Mouse (Mus musculus): ENCODE measurements at regions not wholly inside any gene's neighbourhood (a gene's known extent, or its start where the extent isn't known, plus 50 kb on each side); places are given as distances from the start of the nearest gene placed in this dataset.

GRCm38 (mm10) chr12:35287974-35288373 lies 241.0 kb downstream of the Snx13 start:
- TF ChIP-seq GATA4 (IDR thresholded peaks at IDR 0.05; ENCODE audit: insufficient replicate concordance, low read length): no peak

GRCm38 (mm10) chr12:35287570-35287969 lies 240.6 kb downstream of the Snx13 start:
- no peak for TF ChIP-seq GATA4 (IDR thresholded peaks at IDR 0.05; ENCODE audit: insufficient replicate concordance, low read length)

GRCm38 (mm10) chr12:35286974-35287553 lies 240.1 kb downstream of the Snx13 start:
- TF ChIP-seq GATA4 (IDR thresholded peaks at IDR 0.05; ENCODE audit: insufficient replicate concordance, low read length): no peak

GRCm38 (mm10) chr12:35284345-35284744 lies 237.4 kb downstream of the Snx13 start:
- peak; percentile 69; the same call in 1 of the 2 replicates for TF ChIP-seq GATA4 (IDR thresholded peaks at IDR 0.05; ENCODE audit: insufficient replicate concordance, low read length)

GRCm38 (mm10) chr12:35283925-35284324 lies 236.9 kb downstream of the Snx13 start:
- TF ChIP-seq GATA4 (IDR thresholded peaks at IDR 0.05; ENCODE audit: insufficient replicate concordance, low read length): no peak

- 0 out of 2 replicates have a peak, but pooled peaks have one; percentile 61 for TF ChIP-seq GATA4 (IDR thresholded peaks at IDR 0.05; ENCODE audit: insufficient replicate concordance, low read length)
Observed at GRCm38 (mm10) chr12:35283407-35283806, 236.4 kb downstream of the Snx13 start.

- no peak for TF ChIP-seq GATA4 (IDR thresholded peaks at IDR 0.05; ENCODE audit: insufficient replicate concordance, low read length)
Observed at GRCm38 (mm10) chr12:35269465-35269864, 222.5 kb downstream of the Snx13 start.

GRCm38 (mm10) chr12:35268006-35268405 lies 221.0 kb downstream of the Snx13 start:
- TF ChIP-seq GATA4 (IDR thresholded peaks at IDR 0.05; ENCODE audit: insufficient replicate concordance, low read length): no peak

- no peak for TF ChIP-seq GATA4 (IDR thresholded peaks at IDR 0.05; ENCODE audit: insufficient replicate concordance, low read length)
Observed at GRCm38 (mm10) chr12:35267023-35267654, 220.2 kb downstream of the Snx13 start.

- no peak for TF ChIP-seq GATA4 (IDR thresholded peaks at IDR 0.05; ENCODE audit: insufficient replicate concordance, low read length)
Observed at GRCm38 (mm10) chr12:35259781-35260180, 212.8 kb downstream of the Snx13 start.

- no peak for TF ChIP-seq GATA4 (IDR thresholded peaks at IDR 0.05; ENCODE audit: insufficient replicate concordance, low read length)
Observed at GRCm38 (mm10) chr12:35255723-35256401, 208.9 kb downstream of the Snx13 start.

GRCm38 (mm10) chr12:35248476-35248875 lies 201.5 kb downstream of the Snx13 start:
- no peak for TF ChIP-seq GATA4 (IDR thresholded peaks at IDR 0.05; ENCODE audit: insufficient replicate concordance, low read length)

- no peak for TF ChIP-seq GATA4 (IDR thresholded peaks at IDR 0.05; ENCODE audit: insufficient replicate concordance, low read length)
Observed at GRCm38 (mm10) chr12:35246226-35247014, 199.4 kb downstream of the Snx13 start.

GRCm38 (mm10) chr12:35232322-35232673 lies 185.3 kb downstream of the Snx13 start:
- no peak for TF ChIP-seq GATA4 (IDR thresholded peaks at IDR 0.05; ENCODE audit: insufficient replicate concordance, low read length)

Data from liver, adult (tissue).